Mouse (Mus musculus) forebrain, embryonic 11.5 days (tissue): ENCODE data around the gene Ttc28. TPM values are rescaled to one million over a fixed set of nuclear protein-coding genes. Genes with fewer than 3 reads are reported as not detected.

Experiments used
- ATAC-seq: fragments of 200-750 bp; cut with Nextera tagmentation; replicated peaks from 2 replicates; pipeline ENCODE4 v1.8.0; 2017; ENCODE audit warnings: moderate TSS enrichment; ENCODE audit not compliant: low FRiP score
- DNase-seq: peaks from one replicate; pipeline ENCODE4 v3.0.0-alpha.2; 2017; ENCODE audit warnings: low spot score
- H3K27ac ChIP-seq: fragments of 300-500 bp; sonication (generic); 2 replicates; pipeline ENCODE4 v1.5.1; 2014; ENCODE audit warnings: low read depth, low read length
- H3K27me3 ChIP-seq: fragments of 300-500 bp; sonication (generic); 2 replicates; pipeline ENCODE4 v1.6.1; 2014; ENCODE audit warnings: mild to moderate bottlenecking, low read length, mixed read lengths; ENCODE audit not compliant: control insufficient read depth, insufficient read depth
- H3K36me3 ChIP-seq: fragments of 300-500 bp; sonication (generic); 2 replicates; pipeline ENCODE4 v1.6.1; 2014; ENCODE audit warnings: mild to moderate bottlenecking, low read length, moderate library complexity, mixed read lengths; ENCODE audit not compliant: control insufficient read depth, insufficient read depth
- H3K4me1 ChIP-seq: fragments of 300-500 bp; sonication (generic); replicated peaks from 2 replicates; pipeline ENCODE4 v1.6.1; 2014; ENCODE audit warnings: low read length, mixed read lengths; ENCODE audit not compliant: control insufficient read depth, insufficient read depth
- H3K4me2 ChIP-seq: fragments of 300-500 bp; sonication (generic); 2 replicates; pipeline ENCODE4 v1.6.1; 2014; ENCODE audit warnings: low read depth, mild to moderate bottlenecking, low read length, moderate library complexity, mixed read lengths; ENCODE audit not compliant: severe bottlenecking
- H3K4me3 ChIP-seq: fragments of 300-500 bp; sonication (generic); 2 replicates; pipeline ENCODE4 v1.5.1; 2014; ENCODE audit warnings: low read depth, low read length
- H3K9ac ChIP-seq: fragments of 300-500 bp; sonication (generic); 2 replicates; pipeline ENCODE4 v1.6.1; 2014; ENCODE audit warnings: low read length
- H3K9me3 ChIP-seq: fragments of 300-500 bp; sonication (generic); 2 replicates; pipeline ENCODE4 v1.6.1; 2016; ENCODE audit warnings: low read length, mixed read lengths; ENCODE audit not compliant: control insufficient read depth
- WGBS: fragments of 180-500 bp; shearing (Covaris S2); extraction: QIAGEN DNeasy Blood & Tissue Kit; methylation state at CpG from one replicate; pipeline ENCODE4 v1.1.7; 2014; 5-methylcytosine and 5-hydroxymethylcytosine counted together
- polyA plus RNA-seq: library from polyadenylated mRNA; unstranded; fragments of >200 nt; fragmentation: Nextera tagmentation; extraction: Ambion mirVana; gene quantifications from 2 replicates; pipeline ENCODE4 v1.2.1, GENCODE M21; 2014

The Ttc28 gene
- polyA plus RNA-seq, 1 experiment from 2014 or later, result 19.9 TPM

DNA sequence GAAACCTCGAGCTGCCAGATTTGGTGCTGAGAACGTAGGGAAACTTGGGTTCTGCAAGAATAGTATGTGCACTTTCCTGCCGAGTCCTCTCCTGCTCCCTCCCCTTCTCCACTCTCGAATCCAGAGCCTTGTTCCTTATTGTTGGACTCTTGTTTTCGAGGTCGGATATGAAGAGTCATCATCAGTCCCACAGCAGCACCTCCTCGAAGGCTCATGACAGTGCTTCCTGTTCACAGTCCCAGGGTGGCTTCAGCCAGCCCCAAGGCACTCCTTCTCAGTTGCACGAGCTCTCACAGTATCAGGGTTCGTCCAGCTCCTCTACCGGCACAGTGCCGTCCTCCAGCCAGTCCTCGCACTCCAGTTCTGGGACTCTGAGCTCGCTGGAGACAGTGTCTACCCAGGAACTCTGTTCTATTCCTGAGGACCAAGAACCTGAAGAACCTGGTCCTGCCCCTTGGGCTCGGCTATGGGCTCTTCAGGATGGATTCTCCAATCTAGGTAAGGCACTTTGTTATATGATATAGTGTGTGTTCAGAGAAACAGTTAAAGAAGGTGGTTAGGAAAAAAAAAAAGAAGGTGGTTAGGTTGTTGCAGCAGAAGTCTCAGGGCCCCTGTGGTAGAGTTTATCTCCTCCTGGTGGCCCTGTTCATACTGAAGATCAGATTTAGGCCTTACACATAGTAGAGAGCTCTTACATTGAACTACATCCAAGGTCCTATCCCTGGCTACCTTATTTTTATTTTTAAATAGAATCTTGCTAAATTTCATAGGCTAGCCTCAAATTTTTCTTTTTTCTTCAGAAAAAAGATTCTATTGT, 38.3 kb upstream of the Ttc28 start:
- H3K9me3 ChIP-seq, result no peaks in the 10 kb centered on the region
- WGBS, result 92% methylated on average over 14 of the region's 14 CpGs

GRCm38 (mm10) chr5:110852990-110853389, 26.6 kb upstream of the Ttc28 start:
- Histone ChIP-seq H3K36me3 (peaks cover 7% of the 10 kb centered on the region; the same call in 1 of the 2 replicates), H3K4me1 (no peaks in the 10 kb centered on the region), H3K9ac (no peak overlapping the region)

More for the DNA sequence above, 38.3 kb upstream of the Ttc28 start:
- Histone ChIP-seq H3K27ac (no peak overlapping the region), H3K4me3 (peak overlapping the region; percentile 56; the same call in 1 of the 2 replicates), H3K9ac (no peak overlapping the region), H3K27me3 (no peaks in the 10 kb centered on the region), H3K4me1 (0 out of 2 replicates have a peak, but pooled peaks cover 4% of the 10 kb centered on the region), H3K4me2 (peak overlapping the region; percentile 5; the same call in 1 of the 2 replicates), H3K36me3 (no peaks in the 10 kb centered on the region; the same call in 1 of the 2 replicates)
- DNase-seq, result no peak
- ATAC-seq, result no peak

DNA sequence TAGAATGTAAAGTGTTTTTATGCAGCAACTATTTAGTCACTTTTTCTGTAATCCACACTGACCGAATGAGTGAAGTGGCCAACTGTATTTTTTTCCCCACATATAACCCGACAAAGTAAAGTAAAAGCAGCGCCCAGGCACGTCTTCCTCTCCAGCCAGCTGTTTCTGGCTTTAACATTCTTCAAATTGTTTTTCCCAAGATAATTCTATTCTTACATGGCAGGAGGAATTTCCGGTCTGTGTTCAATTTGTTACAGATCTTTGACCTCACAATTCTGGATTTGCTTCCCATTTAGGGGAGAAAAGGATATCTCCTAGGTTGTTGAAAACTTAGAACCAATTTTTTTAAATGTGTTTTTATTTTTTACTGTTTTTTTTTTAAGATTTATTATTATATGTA, 22.5 kb upstream of the Ttc28 start:
- no peak overlapping the region for H3K27ac ChIP-seq
- 88% methylated on average over 5 of the region's 5 CpGs for WGBS
- H3K27me3 ChIP-seq, result no peaks in the 10 kb centered on the region
- no peaks in the 10 kb centered on the region for H3K9me3 ChIP-seq
- no peaks in the 10 kb centered on the region for H3K4me1 ChIP-seq
- H3K9ac ChIP-seq, result no peak overlapping the region
- DNase-seq, result no peak
- H3K4me3 ChIP-seq, result no peak overlapping the region
- no peak overlapping the region for H3K4me2 ChIP-seq
- peaks cover 3% of the 10 kb centered on the region; the same call in 1 of the 2 replicates for H3K36me3 ChIP-seq
- ATAC-seq, result no peak

More at GRCm38 (mm10) chr5:110852990-110853389, 26.6 kb upstream of the Ttc28 start:
- H3K4me3 ChIP-seq, result no peak overlapping the region
- 86% methylated on average over 1 of the region's 1 CpGs for WGBS
- ATAC-seq (no peak), DNase-seq (no peak)
- H3K27ac ChIP-seq, result no peak overlapping the region
- H3K27me3 ChIP-seq, result no peaks in the 10 kb centered on the region
- H3K4me2 ChIP-seq, result no peak overlapping the region
- no peaks in the 10 kb centered on the region for H3K9me3 ChIP-seq

GRCm38 (mm10) chr5:110859013-110859650, 20.5 kb upstream of the Ttc28 start:
- no peak for ATAC-seq
- H3K9me3 ChIP-seq, result no peaks in the 10 kb centered on the region
- no peak for DNase-seq
- H3K4me3 ChIP-seq, result no peak overlapping the region
- H3K4me1 ChIP-seq, result no peaks in the 10 kb centered on the region
- no peak overlapping the region for H3K27ac ChIP-seq
- H3K27me3 ChIP-seq, result no peaks in the 10 kb centered on the region
- no peak overlapping the region for H3K4me2 ChIP-seq
- H3K9ac ChIP-seq, result no peak overlapping the region
- H3K36me3 ChIP-seq, result no peaks in the 10 kb centered on the region; the same call in 1 of the 2 replicates
- 77% methylated on average over 13 of the region's 13 CpGs for WGBS

DNA sequence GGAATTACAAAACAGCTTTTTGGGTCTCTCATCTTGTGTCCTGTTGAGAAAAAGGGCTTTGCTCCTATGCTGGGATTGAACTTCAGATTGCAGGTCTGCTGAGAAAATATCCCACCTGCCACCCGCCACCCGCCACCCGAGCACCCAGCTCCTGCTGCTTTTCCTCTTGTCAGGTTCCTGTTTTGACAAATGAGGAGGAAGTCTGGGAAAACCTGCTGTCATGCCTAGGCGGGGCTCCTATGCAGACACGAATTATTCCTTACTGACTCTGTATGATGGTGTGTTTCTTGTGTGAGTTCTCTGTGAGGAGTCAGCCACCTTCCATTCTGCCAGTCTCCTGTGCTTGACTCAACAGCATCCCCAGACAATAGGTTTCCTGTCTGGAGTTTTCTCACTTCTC, 19.2 kb upstream of the Ttc28 start:
- Histone ChIP-seq H3K4me1 (no peaks in the 10 kb centered on the region), H3K36me3 (no peaks in the 10 kb centered on the region; the same call in 1 of the 2 replicates), H3K27me3 (no peaks in the 10 kb centered on the region), H3K4me2 (no peak overlapping the region), H3K4me3 (no peak overlapping the region), H3K9me3 (no peaks in the 10 kb centered on the region), H3K9ac (no peak overlapping the region), H3K27ac (no peak overlapping the region)
- WGBS, result 86% methylated on average over 5 of the region's 5 CpGs
- DNase-seq (no peak), ATAC-seq (no peak)

- H3K9me3 ChIP-seq, result no peaks in the 10 kb centered on the region
- no peak overlapping the region for H3K4me2 ChIP-seq
- H3K4me3 ChIP-seq, result no peak overlapping the region
- H3K36me3 ChIP-seq, result no peaks in the 10 kb centered on the region
- H3K4me1 ChIP-seq, result no peaks in the 10 kb centered on the region; the same call in 1 of the 2 replicates
- no peak for DNase-seq
- no peaks in the 10 kb centered on the region for H3K27me3 ChIP-seq
- WGBS, result 65% methylated on average over 4 of the region's 4 CpGs
- no peak for ATAC-seq
- H3K27ac ChIP-seq, result no peak overlapping the region
- no peak overlapping the region for H3K9ac ChIP-seq
Observed at GRCm38 (mm10) chr5:110868460-110868859, 11.1 kb upstream of the Ttc28 start.

- 34% methylated on average over 8 of the region's 8 CpGs for WGBS
- no peaks in the 10 kb centered on the region for H3K9me3 ChIP-seq
- H3K4me1 ChIP-seq, result no peaks in the 10 kb centered on the region; the same call in 1 of the 2 replicates
- H3K9ac ChIP-seq, result no peak overlapping the region
- H3K27me3 ChIP-seq, result no peaks in the 10 kb centered on the region
- DNase-seq (no peak), ATAC-seq (0 out of 2 replicates have a peak, but pooled peaks have one; percentile 24)
- H3K36me3 ChIP-seq, result no peaks in the 10 kb centered on the region
- H3K4me3 ChIP-seq, result no peak overlapping the region
- no peak overlapping the region for H3K4me2 ChIP-seq
- H3K27ac ChIP-seq, result no peak overlapping the region
Observed at GRCm38 (mm10) chr5:110869242-110869669, 10.3 kb upstream of the Ttc28 start.

DNA sequence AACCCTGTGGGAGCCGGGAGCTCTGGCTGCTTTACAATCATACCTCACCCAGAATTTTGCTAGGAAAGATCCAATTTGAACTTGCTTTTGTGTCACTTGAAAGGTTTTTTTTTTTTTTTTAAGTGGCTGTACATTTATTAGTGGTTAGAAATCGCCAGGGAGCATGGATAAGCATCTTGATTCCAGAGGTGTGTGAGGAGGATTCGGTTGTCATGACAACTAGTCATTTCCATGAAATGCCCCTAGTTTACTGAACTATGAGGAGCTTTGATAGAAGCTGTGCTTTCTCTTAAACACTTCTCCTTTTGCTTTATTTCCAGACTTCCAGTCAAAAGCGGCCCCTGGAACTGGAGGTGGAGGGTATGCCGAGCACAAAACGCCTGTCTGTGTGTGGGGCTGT, 6.4 kb upstream of the Ttc28 start:
- H3K4me1 ChIP-seq, result peaks cover 2% of the 10 kb centered on the region; the same call in 1 of the 2 replicates
- H3K4me3 ChIP-seq, result no peak overlapping the region
- H3K4me2 ChIP-seq, result no peak overlapping the region
- H3K27me3 ChIP-seq, result no peaks in the 10 kb centered on the region
- H3K27ac ChIP-seq, result no peak overlapping the region
- DNase-seq (no peak), ATAC-seq (no peak)
- H3K9me3 ChIP-seq, result no peaks in the 10 kb centered on the region
- no peaks in the 10 kb centered on the region for H3K36me3 ChIP-seq
- H3K9ac ChIP-seq, result no peak overlapping the region
- WGBS, result 76% methylated on average over 6 of the region's 6 CpGs
